Mouse (Mus musculus) CD4-positive, CD25-positive, alpha-beta regulatory T cell, adult 2 months (primary cell): ENCODE measurements at regions not wholly inside any gene's neighbourhood (a gene's known extent, or its start where the extent isn't known, plus 50 kb on each side); places are given as distances from the start of the nearest gene placed in this dataset.

Source experiments
- DNase-seq: peaks from one replicate; pipeline ENCODE4 v3.0.0-alpha.2; 2012; ENCODE audit warnings: low read depth, low spot score

GRCm38 (mm10) chr15:24720346-24720745 lies 693.2 kb downstream of the Basp1 start:
- no peak for DNase-seq

GRCm38 (mm10) chr15:24682167-24682566 lies 731.4 kb downstream of the Basp1 start:
- DNase-seq, result no peak

- DNase-seq, result no peak
Observed at GRCm38 (mm10) chr15:24648938-24649337, 764.6 kb downstream of the Basp1 start.

GRCm38 (mm10) chr15:24635620-24636019 lies 777.9 kb downstream of the Basp1 start:
- DNase-seq, result no peak

GRCm38 (mm10) chr15:24596242-24596641 lies 817.3 kb downstream of the Basp1 start:
- DNase-seq, result peak; percentile 28

GRCm38 (mm10) chr15:24588943-24589342 lies 824.6 kb downstream of the Basp1 start:
- peak; percentile 66 for DNase-seq

- no peak for DNase-seq
Observed at GRCm38 (mm10) chr15:24566981-24567380, 846.6 kb downstream of the Basp1 start.

GRCm38 (mm10) chr15:24556806-24557205 lies 856.8 kb downstream of the Basp1 start:
- DNase-seq, result no peak

GRCm38 (mm10) chr15:24550108-24550507 lies 863.5 kb downstream of the Basp1 start:
- no peak for DNase-seq

GRCm38 (mm10) chr15:24530065-24530464 lies 883.5 kb downstream of the Basp1 start:
- no peak for DNase-seq

GRCm38 (mm10) chr15:24527379-24527778 lies 886.2 kb downstream of the Basp1 start:
- no peak for DNase-seq

GRCm38 (mm10) chr15:24513926-24514325 lies 899.6 kb downstream of the Basp1 start:
- no peak for DNase-seq

GRCm38 (mm10) chr15:24501907-24502559 lies 911.5 kb downstream of the Basp1 start:
- no peak for DNase-seq

- no peak for DNase-seq
Observed at GRCm38 (mm10) chr15:24486235-24486634, 927.3 kb downstream of the Basp1 start.

- DNase-seq, result no peak
Observed at GRCm38 (mm10) chr15:24468239-24468638, 945.3 kb downstream of the Basp1 start.

- no peak for DNase-seq
Observed at GRCm38 (mm10) chr15:24457726-24458125, 955.8 kb downstream of the Basp1 start.

GRCm38 (mm10) chr15:24433083-24433482 lies 980.5 kb downstream of the Basp1 start:
- no peak for DNase-seq

GRCm38 (mm10) chr15:24429154-24429553 lies 984.4 kb downstream of the Basp1 start:
- no peak for DNase-seq

GRCm38 (mm10) chr15:24422333-24422942 lies 991.1 kb downstream of the Basp1 start:
- DNase-seq, result no peak

GRCm38 (mm10) chr15:24419736-24420135 lies 993.8 kb downstream of the Basp1 start:
- DNase-seq, result no peak

GRCm38 (mm10) chr15:24419186-24419585 lies 994.4 kb downstream of the Basp1 start:
- no peak for DNase-seq

GRCm38 (mm10) chr15:24407691-24408090 lies 1005.9 kb downstream of the Basp1 start:
- DNase-seq, result no peak

GRCm38 (mm10) chr15:24405305-24405704 lies 1008.3 kb downstream of the Basp1 start:
- no peak for DNase-seq
